Mouse (Mus musculus) ovary, adult 18-20 months (tissue): ENCODE measurements around the gene Tnfsf4.

Experiments
- DNase-seq: peaks from one replicate; pipeline ENCODE4 v3.0.0; 2022; ENCODE audit warnings: low spot score, mixed read lengths

Tnfsf4 gene

GRCm38 (mm10) chr1:161463388-161464085, 68.3 kb downstream of the Tnfsf4 start:
- no peak for DNase-seq
